Mouse (Mus musculus) frontal cortex, adult (tissue): ENCODE data around the gene Gm21981.

Experiments used
- ATAC-seq: cut with Nextera tagmentation; 2 replicates; pipeline ENCODE4 v1.9.2; 2017; ENCODE audit warnings: mild to moderate bottlenecking, moderate library complexity, mixed read lengths; ENCODE audit not compliant: low TSS enrichment

Gene Gm21981

DNA sequence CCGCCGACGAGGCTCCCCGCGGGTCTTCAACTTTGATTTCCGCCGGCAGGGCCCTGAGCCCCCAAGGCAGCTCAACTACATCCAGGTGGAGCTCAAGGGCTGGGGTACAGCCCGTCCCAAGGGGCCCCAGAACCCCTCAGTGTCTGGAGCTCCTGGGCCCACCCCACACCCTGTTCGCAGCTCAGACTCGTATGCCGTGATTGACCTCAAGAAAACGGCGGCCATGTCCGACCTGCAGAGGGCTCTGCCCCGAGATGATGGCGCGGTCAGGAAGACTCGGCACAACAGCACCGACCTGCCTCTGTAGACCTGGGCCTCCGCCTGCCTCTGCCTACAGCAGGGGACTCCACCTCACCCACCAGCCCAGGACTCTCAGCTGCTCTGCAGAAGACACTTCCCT lies 9.3 kb upstream of the Gm21981 start:
- ATAC-seq, result no peak

DNA sequence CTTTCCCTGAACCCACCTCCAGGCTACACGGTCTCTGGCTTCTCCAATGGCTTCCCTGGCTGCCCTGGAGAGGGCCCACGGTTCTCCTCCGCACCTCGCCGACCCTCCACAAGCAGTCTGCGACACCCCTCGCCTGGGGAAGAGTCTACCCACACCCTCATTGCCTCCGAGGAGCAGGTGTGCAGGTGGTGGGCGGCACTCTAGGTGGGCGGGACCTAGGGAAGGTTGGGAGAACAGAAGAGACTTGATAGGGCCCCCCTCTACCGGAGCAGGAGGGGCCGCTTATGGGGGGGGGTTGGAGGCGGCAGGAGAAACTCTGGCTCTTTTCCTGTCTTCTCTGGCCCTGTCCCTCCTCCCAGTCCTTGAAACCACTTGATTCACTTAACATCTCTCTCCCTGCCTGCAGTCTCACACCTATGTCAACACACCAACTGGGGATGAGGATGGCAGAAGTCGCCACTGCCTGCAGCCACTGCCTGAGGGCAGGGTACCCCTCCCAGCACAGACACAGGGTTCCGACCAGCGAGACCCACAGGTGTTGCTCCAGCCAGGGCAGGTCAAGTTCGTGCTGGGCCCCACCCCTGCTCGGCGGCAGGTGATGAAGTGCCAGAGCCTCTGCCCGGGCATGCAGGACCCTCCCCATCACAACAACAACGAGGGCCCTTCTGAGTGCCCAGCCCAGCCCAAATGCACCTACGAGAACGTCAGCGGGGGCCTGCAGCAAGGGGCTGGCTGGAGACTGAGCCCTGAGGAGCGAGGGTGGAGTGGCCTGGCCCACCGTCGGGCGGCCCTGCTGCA lies 8.5 kb upstream of the Gm21981 start:
- ATAC-seq, result no peak

DNA sequence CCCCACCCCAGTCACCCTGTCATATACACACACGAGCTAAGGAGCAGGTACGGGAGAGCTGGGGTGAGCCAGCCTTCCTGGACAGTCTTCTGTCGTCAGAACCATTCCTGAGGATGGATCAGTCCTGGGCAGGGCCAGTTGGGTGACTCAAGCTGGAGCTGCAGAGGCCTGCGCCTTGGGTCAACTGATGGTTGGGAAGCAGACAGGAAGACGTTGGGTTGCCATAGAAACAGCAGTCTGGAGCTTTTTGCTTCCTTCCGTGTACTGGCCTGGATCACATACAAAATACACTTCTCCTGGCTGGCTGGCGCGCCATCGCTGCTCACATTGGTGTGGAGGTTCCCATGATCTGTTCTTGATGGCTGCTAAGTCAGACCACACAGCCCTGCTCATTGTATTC lies 7.5 kb upstream of the Gm21981 start:
- ATAC-seq, result no peak

DNA sequence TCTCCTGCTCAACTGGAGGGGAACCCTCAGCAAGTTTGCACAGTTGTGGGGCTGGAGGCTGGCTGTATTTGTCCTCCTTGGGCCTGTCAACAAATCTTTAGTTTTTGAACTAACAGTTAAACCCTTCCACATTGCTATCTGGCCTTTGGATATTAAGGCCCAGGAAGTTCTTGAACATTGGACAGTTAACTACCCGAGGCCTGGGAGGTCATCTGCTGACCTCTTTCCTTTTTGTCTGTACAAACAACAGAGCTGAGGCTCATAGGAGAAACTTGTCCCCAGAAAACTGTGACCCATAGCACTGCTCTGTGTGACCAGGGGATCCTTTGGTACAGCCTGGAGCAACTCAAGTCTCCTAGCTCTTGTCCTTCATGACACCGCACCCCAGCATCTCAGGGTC lies 4.8 kb upstream of the Gm21981 start:
- ATAC-seq, result no peak

DNA sequence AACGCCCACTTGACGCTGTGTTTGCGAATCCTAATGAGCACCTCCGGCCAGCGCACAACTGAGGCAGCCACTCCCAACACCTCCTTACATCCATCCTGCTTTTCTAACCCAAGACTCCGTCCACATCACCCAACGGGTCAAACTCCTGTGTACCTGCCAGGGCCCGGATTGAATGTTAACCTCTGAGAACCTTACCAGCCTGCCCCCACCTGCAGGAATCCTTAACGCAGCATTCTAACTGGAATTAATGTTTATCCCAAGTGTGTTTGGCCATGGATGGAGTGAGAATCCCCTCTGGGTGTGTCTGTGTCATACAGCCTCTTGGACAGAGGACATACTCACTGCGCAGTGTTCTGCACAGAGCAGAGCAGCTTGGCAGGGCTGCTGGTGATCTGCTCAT lies 3.9 kb upstream of the Gm21981 start:
- no peak for ATAC-seq

DNA sequence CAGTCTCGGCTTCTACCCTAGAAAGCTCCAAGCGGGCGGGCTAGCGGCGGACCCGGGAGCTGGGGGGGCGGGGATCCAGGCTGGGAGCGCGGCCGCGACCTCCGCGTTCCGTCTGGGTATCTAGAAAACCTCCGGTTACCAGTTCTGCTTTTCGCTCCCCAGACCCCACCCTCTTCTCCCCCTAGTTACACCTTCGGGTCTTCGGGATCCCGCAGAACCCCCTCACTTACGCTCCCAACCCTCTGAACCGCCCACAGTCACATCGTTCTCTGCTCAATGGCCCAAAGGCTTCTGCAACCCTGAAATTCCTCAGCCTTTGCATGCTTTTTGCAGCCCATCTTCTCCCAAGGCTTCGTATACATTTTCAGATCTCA lies 1.1 kb upstream of the Gm21981 start:
- peak; percentile 22 for ATAC-seq

DNA sequence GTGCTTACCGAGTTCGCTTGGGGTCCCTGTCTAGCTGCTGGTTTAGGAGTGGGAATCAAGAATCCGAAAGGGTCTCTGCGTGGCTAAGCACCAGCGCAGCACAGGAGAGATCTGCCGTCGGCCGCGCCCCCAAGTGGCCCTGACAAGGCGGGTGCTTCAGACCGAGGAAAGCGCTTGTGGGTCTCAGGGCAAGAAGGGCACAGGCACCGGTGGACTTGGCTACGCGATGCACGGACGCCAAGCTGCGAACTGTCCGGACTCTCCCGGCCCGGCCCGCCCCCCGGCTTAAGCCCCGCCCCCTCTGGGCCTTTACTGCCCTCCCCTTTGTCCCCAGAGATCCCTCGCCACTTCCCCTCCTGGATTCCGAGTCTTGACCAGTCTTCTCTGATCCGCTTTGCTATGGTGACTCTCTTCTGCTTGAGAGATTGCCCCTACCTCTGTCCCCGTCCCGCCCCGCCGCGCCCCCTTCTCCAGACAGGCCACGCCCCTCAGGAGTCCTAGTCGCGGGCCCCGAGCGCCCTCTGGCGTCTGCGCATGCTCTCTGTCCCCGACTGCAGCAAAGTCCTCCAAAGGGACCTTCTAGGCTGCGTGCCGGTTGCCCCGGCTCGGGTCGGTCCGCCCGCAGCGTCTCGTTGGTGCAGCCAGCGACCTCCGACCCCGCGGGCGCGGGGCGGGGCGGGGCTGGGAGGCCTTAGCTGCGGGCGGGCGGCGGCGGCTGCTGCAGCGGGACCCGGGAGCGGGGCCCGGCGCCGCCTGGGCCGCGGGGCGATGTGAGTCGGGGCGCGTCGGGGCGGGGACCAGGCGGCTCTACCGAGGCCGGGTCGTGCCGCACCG lies 465 bp upstream of the Gm21981 start, which contains the start of gene Prickle4:
Gene Prickle4, minus strand, starts transcription at position 234 of the 834 bp plus-strand sequence.
- peak; percentile 76 for ATAC-seq

DNA sequence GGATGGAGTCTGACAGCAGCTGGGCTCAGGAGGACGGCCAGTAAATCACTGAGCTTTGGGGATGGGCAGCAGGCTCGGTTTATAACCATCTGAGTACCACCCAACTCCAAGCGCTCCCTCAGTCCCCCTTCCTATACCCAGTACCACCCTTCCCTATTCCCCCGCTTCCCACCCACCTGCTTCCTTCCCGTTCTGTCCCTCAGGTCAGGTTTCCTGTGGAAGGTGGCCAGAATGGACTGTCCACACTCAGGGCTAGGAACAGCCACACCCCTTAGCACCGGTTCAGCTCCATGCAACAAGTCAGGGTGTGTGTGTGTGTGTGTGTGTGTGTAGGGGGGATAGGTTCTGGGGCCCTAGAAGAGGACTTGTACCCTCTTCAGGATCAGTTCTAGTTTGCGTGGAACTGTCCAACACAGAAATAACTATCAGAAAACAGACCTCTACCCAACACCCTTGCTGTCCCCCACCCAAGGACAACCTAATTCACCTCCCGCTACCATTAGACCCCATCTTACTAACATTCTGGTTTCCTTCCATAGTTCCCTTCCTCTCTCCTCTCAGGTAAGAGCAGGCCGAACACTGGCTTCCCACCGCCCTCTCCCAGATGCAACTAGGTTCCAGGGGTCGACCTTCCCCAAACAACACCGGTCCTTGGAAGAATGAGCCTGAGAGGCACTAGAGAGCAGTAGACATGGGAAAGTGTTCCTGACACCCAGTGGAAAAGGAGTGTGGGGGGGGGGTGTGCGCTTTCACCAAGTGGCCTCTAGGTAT lies 399 bp downstream of the Gm21981 start:
- ATAC-seq, result no peak

DNA sequence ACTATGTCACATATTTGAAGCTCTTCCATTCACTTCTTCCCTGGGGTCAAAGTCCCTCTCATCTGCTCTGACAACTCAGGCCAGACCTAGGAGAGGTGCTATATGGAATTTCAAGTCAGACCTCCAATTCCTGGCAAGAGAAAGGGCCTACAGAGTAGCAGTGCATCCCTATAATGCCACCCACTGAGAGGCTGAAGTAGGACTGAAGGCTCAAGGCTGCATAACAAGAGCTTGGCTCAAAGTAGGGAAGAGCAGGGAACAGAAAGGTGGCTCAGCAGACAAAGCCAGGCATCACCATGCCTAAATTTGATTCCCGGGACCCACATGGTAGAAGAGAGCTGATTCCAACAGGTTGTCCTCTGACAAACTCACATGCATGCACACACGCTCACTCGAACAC lies 2.6 kb downstream of the Gm21981 start:
- no peak for ATAC-seq

DNA sequence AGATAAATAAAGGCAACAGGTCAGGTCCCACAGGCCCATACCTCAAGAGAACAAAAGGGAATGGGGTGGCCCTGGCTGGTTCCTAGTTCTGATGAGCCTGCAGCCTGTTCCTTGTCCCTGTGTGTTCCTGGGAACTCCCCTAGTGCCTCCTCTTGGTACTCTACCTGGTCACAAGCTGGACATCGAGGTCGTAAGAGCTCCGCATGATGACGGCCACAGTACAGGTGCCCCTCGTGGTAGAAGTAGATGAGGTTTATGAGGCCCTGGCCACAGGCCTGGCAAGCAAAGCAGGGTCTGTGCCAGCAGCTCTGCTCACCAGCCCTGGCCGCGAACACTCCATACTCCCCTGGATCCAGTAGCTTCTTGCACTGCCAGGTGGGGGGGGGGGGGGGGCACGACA lies 4.4 kb downstream of the Gm21981 start:
- ATAC-seq, result no peak

DNA sequence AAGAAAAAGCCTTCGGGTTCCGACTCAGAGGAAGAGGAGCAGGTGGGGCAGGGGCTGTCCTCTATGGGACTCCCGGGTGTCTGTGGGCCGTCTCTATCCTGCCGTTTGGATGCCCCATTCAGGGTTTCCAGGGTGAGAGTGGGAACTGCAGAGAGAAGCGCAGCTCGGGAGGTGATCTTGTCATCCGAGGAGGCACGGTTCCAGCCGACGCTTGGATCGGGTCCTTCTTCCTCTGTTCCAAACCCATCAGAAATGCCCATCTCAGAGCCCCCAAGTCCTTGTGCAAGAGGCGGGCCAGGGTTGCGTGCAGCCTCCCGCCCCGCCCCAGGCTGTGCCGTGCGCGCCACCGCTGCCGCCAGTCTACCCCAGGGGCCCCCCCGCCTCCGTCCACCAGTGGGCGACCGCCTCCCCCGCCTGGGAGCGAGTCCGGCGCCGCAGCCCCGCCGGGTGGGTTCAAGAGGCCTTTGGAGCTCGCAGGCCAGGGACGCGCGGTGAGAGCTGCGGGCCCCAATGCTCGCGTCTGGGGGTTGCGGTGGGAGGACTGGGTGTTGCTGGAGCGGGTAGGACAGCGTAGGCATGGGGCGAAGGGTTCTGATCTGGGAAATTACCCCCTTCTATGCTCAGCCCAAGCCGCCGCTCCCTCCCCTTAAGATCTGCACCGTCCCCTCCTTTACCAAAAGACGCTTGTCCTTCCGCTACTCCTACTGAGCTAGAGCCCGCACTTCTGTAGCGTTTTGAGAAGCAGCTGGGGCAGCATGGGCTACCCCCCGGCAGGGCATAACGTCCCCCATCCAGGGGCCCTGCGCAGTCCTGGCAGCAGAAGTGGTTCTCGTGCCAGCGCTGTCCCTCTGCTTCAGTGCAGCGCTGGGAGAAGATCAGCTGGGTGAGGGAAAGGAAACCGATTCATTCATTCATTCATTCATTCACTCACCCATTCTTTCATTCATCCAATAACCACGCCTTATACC lies 5.4 kb downstream of the Gm21981 start, which contains the start of gene Frs3:
Gene Frs3, plus strand, starts transcription at position 423 of the 968 bp plus-strand sequence.
- peak; percentile 43 for ATAC-seq

DNA sequence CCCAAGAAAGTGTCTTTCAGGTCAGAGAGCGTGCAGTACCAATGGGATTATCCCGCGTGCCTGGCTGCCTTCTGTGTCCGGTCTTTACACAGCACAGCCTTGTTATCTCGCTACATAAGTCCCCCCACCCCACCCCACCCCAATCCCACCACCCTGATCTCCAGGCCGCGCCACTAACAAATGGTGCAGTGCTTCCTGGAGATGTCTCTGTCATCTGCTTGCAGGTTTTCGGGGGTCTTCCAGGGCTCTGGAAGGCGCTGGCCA lies 6.0 kb downstream of the Gm21981 start, which contains the start of gene Tomm6:
Gene Tomm6, minus strand, starts transcription at position 43 of the 264 bp plus-strand sequence.
- ATAC-seq, result no peak

DNA sequence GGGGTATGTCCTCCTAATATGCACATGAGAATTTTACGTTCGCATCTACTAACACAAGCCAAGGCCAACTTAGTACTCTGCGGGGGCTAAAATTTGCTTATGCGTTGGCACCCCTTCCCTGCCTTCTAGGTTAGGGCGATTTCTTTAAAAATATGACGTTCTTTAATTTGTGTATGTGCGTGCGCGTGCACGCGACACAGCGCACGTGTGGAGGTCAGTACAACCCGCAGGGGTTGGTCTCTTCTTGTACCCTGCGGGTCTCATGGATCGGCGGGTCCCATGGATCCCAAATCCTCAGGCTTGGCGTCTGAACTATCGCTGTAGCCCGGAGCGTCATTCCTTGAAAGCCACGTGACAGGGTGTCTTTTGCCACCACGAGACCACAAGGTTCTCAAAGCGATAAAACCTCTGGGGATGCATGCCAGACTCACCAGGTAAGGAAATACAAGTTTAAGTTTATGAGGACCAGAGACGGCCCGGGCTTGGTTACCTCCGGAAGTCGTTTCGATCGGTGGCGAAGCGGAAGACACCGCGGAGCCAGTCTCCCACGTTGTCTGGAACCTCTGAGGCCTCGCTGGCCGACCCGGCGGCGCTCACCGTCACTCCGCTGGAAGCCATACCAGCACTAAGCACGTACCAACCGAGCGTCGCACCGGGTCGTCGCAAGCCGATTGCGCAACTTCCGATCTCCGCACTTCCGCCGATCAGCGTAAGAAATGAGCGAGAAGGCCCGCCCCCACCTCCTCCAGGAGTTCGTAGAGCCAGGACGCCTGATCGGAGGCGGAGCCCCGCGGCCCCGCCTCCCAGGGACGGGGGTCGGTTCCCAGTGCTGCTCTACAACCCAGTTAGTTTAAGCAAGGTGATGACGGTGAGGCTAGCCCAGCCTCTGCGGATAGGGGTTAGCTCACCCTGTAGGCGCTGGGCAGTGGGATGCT lies 6.6 kb downstream of the Gm21981 start:
- peak; percentile 69 for ATAC-seq

DNA sequence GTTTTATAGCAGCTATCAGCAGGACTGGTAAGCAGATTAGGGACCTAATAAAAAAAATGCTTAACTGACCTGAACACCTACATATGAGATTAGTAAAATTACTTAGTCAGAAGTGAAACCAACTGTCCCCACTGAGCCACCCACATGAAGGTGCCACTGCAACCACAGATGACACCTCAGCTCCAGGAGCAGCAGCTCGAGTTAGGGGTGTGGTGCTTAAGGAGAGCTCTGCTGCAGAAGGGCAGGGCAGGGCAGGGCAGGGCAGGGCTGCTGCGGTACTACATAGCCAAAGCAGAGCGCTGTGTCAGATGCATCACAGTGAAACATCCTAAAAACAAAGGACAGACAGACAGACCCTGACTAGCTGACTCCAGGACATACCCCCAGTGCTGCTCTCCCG lies 11.4 kb downstream of the Gm21981 start:
- no peak for ATAC-seq

DNA sequence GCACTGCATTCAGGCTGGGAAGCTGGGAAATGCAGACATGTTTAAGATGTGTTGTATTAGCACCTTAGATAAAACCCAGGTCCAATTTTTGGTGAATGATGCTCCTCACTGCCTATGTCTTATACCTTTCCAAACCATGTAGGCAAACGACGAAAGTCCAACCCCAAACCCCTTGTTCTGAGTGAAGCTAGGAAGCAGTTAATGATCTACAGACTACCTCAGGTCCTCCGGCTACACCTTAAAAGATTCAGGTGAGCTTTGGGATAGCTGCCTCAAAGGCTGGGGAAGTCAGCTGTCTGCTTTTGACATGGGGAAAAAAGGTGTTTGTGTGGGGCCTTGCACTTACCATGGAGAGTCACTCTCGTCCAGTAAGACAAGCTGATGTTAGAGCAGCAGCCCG lies 15.6 kb downstream of the Gm21981 start:
- no peak for ATAC-seq

DNA sequence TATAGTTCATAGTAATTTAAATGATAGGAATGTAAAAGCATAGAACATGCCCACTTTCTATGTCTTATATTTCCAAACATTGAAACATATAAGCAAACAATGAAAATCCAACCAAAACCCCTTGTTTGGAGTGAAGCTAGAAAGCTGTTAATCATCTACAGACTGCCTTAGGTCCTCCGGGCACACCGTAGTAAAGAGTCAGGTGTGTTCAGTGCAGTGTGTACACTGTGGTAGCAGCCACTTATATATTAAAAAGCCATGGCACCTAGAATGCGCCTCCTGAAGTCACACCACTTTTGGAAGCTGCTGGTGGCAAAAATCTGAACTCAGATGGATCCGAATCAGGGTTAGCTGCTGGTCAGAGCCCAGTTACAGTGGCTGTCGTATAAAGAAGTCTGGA lies 16.0 kb downstream of the Gm21981 start:
- ATAC-seq, result no peak

DNA sequence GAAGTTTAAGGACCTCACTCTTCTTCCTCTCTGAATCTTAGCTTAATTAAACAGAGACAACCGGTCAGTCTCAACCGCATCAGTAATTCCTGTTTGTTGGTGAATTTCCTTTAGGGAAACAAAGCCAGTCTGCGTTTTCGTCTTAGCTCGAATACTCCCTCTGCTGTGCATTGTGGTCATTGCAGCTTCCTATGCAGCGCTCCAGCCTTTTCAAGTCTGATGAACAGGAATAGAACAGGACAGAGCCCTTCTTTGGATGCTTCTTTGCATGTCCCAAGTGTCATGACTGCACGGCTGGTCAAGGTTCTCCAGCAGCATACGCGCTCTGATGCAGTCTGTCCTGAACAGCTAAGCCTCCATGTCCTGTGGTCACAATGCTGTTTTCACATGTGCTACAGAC lies 17.7 kb downstream of the Gm21981 start:
- ATAC-seq, result peak; percentile 49

DNA sequence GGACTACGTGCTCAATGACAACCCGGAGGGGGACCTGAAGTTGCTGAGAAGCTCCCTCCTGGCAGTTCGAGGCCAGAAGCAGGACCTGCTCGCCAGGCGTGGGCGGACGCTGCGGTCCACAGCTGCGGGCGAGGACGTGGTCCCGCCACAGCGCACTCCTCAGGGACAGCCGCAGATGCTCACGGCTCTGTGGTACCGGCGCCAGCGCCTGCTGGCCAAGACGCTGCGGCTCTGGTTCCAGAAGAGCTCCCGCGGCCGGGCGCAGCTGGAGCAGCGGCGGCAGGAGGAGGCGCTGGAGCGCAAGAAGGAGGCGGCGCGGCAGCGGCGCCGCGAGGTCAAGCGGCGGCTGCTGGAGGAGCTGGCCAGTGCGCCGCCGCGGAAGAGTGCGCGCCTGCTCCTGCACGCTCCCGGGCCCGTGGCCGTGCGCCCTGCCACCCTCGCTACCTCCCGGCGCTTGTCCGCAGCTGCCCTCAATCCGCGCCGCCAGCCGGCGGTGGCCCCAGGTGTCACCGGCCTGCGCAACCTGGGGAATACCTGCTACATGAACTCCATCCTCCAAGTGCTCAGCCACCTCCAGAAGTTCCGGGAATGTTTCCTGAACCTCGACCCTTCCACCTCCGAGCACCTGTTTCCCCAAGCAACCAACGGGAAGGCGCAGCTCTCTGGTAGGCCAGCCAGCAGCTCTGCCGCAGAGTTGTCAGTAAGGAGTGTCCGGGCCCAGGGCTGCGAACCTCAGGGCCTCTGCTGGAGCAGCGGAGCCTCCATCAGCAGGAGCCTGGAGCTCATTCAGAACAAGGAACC lies 21.7 kb downstream of the Gm21981 start:
- peak; percentile 71 for ATAC-seq

DNA sequence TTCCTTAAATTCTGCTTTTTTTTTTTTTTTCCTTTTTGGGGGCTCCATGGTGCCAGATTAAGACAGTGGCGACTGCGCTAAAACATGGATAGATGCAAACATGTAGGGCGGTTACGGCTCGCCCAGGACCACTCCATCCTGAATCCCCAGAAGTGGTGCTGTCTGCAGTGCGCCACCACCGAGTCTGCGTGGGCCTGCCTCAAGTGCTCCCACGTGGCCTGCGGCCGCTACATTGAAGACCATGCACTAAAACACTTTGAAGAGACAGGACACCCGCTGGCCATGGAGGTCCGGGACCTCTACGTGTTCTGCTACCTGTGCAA lies 22.3 kb downstream of the Gm21981 start:
- ATAC-seq, result peak; percentile 50
